Mouse (Mus musculus) limb, embryonic 13.5 days (tissue): ENCODE measurements at regions not wholly inside any gene's neighbourhood (a gene's known extent, or its start where the extent isn't known, plus 50 kb on each side); places are given as distances from the start of the nearest gene placed in this dataset.

Source experiments
- ATAC-seq: fragments of 200-750 bp; cut with Nextera tagmentation; 2 replicates; pipeline ENCODE4 v1.8.0; 2017; ENCODE audit warnings: low read depth, moderate number of reproducible peaks, moderate TSS enrichment; ENCODE audit not compliant: low FRiP score
- H3K27ac ChIP-seq: fragments of 300-500 bp; sonication (generic); 2 replicates; pipeline ENCODE4 v1.5.1; 2015; ENCODE audit warnings: inconsistent platforms, mild to moderate bottlenecking, moderate library complexity
- H3K27me3 ChIP-seq: fragments of 300-500 bp; sonication (generic); 2 replicates; pipeline ENCODE4 v1.6.1; 2015; ENCODE audit warnings: mild to moderate bottlenecking, inconsistent platforms
- H3K36me3 ChIP-seq: fragments of 300-500 bp; sonication (generic); 2 replicates; pipeline ENCODE4 v1.6.1; 2015; ENCODE audit warnings: inconsistent platforms, mild to moderate bottlenecking, moderate library complexity
- H3K4me1 ChIP-seq: fragments of 300-500 bp; sonication (generic); 2 replicates; pipeline ENCODE4 v1.6.1; 2015; ENCODE audit warnings: inconsistent platforms
- H3K4me2 ChIP-seq: fragments of 300-500 bp; sonication (generic); replicated peaks from 2 replicates; pipeline ENCODE4 v1.6.1; 2015; ENCODE audit warnings: inconsistent platforms, mild to moderate bottlenecking, moderate library complexity
- H3K4me3 ChIP-seq: fragments of 300-500 bp; sonication (generic); 2 replicates; pipeline ENCODE4 v1.5.1; 2015; ENCODE audit warnings: moderate library complexity, mild to moderate bottlenecking, inconsistent platforms
- H3K9ac ChIP-seq: fragments of 300-500 bp; sonication (generic); 2 replicates; pipeline ENCODE4 v1.6.1; 2015; ENCODE audit warnings: mild to moderate bottlenecking, inconsistent platforms
- H3K9me3 ChIP-seq: fragments of 300-500 bp; sonication (generic); 2 replicates; pipeline ENCODE4 v1.6.1; 2016; ENCODE audit warnings: inconsistent platforms
- WGBS: fragments of 180-500 bp; shearing (Covaris S2); methylation state at CpG from one replicate; pipeline ENCODE4 v1.1.7; 2015; 5-methylcytosine and 5-hydroxymethylcytosine counted together

- ATAC-seq, result no peak
- no peak overlapping the region for H3K9ac ChIP-seq
- H3K4me2 ChIP-seq, result no peak overlapping the region
- H3K4me1 ChIP-seq, result peaks cover 13% of the 10 kb centered on the region
- no peak overlapping the region for H3K27ac ChIP-seq
- 71% methylated on average over 10 of the region's 10 CpGs for WGBS
- H3K9me3 ChIP-seq, result no peaks in the 10 kb centered on the region
- H3K36me3 ChIP-seq, result no peaks in the 10 kb centered on the region
- H3K4me3 ChIP-seq, result no peak overlapping the region
- peaks cover 2% of the 10 kb centered on the region; the same call in 1 of the 2 replicates for H3K27me3 ChIP-seq
Observed at GRCm38 (mm10) chr4:153321085-153321484, 161.5 kb downstream of the Ajap1 start.

- Histone ChIP-seq H3K4me3 (no peak overlapping the region), H3K27me3 (peaks cover 2% of the 10 kb centered on the region; the same call in 1 of the 2 replicates), H3K27ac (no peak overlapping the region), H3K36me3 (no peaks in the 10 kb centered on the region), H3K4me1 (peaks cover 8% of the 10 kb centered on the region), H3K9me3 (peaks cover 2% of the 10 kb centered on the region; the same call in 1 of the 2 replicates), H3K9ac (no peak overlapping the region), H3K4me2 (no peak overlapping the region)
- ATAC-seq, result no peak
- 65% methylated on average over 9 of the region's 9 CpGs for WGBS
Observed at GRCm38 (mm10) chr4:153320602-153321001, 162.0 kb downstream of the Ajap1 start.

- Histone ChIP-seq H3K36me3 (no peaks in the 10 kb centered on the region), H3K27me3 (peaks cover 2% of the 10 kb centered on the region; the same call in 1 of the 2 replicates), H3K27ac (no peak overlapping the region), H3K4me1 (no peaks in the 10 kb centered on the region), H3K9me3 (peaks cover 3% of the 10 kb centered on the region; the same call in 1 of the 2 replicates), H3K9ac (no peak overlapping the region), H3K4me2 (no peak overlapping the region), H3K4me3 (no peak overlapping the region)
- WGBS, result 85% methylated on average over 16 of the region's 16 CpGs
- peak; percentile 36; the same call in 1 of the 2 replicates for ATAC-seq
Observed at GRCm38 (mm10) chr4:153316964-153317724, 165.5 kb downstream of the Ajap1 start.

- Histone ChIP-seq H3K4me2 (no peak overlapping the region), H3K4me1 (no peaks in the 10 kb centered on the region), H3K27me3 (peaks cover 2% of the 10 kb centered on the region; the same call in 1 of the 2 replicates), H3K27ac (no peak overlapping the region), H3K9me3 (peaks cover 3% of the 10 kb centered on the region; the same call in 1 of the 2 replicates), H3K9ac (no peak overlapping the region), H3K36me3 (no peaks in the 10 kb centered on the region), H3K4me3 (no peak overlapping the region)
- ATAC-seq, result no peak
- WGBS, result 90% methylated on average over 4 of the region's 4 CpGs
Observed at GRCm38 (mm10) chr4:153316519-153316918, 166.1 kb downstream of the Ajap1 start.

GRCm38 (mm10) chr4:153313961-153314360 is 168.7 kb downstream of the Ajap1 start:
- no peak overlapping the region for H3K9ac ChIP-seq
- peaks cover 8% of the 10 kb centered on the region for H3K4me1 ChIP-seq
- no peaks in the 10 kb centered on the region for H3K36me3 ChIP-seq
- peaks cover 3% of the 10 kb centered on the region; the same call in 1 of the 2 replicates for H3K9me3 ChIP-seq
- no peak overlapping the region for H3K4me2 ChIP-seq
- H3K27ac ChIP-seq, result no peak overlapping the region
- no peak for ATAC-seq
- peaks cover 6% of the 10 kb centered on the region; the same call in 1 of the 2 replicates for H3K27me3 ChIP-seq
- WGBS, result 84% methylated on average over 12 of the region's 12 CpGs
- H3K4me3 ChIP-seq, result no peak overlapping the region

GRCm38 (mm10) chr4:153311574-153311973 is 171.0 kb downstream of the Ajap1 start:
- Histone ChIP-seq H3K4me2 (no peak overlapping the region), H3K9me3 (peaks cover 3% of the 10 kb centered on the region; the same call in 1 of the 2 replicates), H3K36me3 (no peaks in the 10 kb centered on the region), H3K9ac (no peak overlapping the region), H3K27ac (no peak overlapping the region), H3K27me3 (peaks cover 6% of the 10 kb centered on the region; the same call in 1 of the 2 replicates), H3K4me1 (peaks cover 8% of the 10 kb centered on the region), H3K4me3 (no peak overlapping the region)
- ATAC-seq, result no peak
- WGBS, result 45% methylated on average over 5 of the region's 5 CpGs

GRCm38 (mm10) chr4:153310641-153311040 is 172.0 kb downstream of the Ajap1 start:
- Histone ChIP-seq H3K4me3 (no peak overlapping the region), H3K36me3 (no peaks in the 10 kb centered on the region), H3K9ac (no peak overlapping the region), H3K4me2 (no peak overlapping the region), H3K4me1 (peaks cover 8% of the 10 kb centered on the region), H3K27me3 (peaks cover 6% of the 10 kb centered on the region; the same call in 1 of the 2 replicates), H3K27ac (no peak overlapping the region), H3K9me3 (peaks cover 1% of the 10 kb centered on the region; the same call in 1 of the 2 replicates)
- ATAC-seq, result no peak
- 41% methylated on average over 2 of the region's 2 CpGs for WGBS

GRCm38 (mm10) chr4:153303521-153303920 is 179.1 kb downstream of the Ajap1 start:
- WGBS, result 58% methylated on average over 5 of the region's 5 CpGs
- peaks cover 7% of the 10 kb centered on the region; the same call in 1 of the 2 replicates for H3K4me1 ChIP-seq

GRCm38 (mm10) chr4:153302855-153303254 is 179.8 kb downstream of the Ajap1 start:
- Histone ChIP-seq H3K9ac (no peak overlapping the region), H3K9me3 (no peaks in the 10 kb centered on the region; the same call in 1 of the 2 replicates), H3K27me3 (peaks cover under 1% of the 10 kb centered on the region; the same call in 1 of the 2 replicates), H3K27ac (no peak overlapping the region), H3K4me2 (no peak overlapping the region), H3K4me3 (no peak overlapping the region), H3K36me3 (no peaks in the 10 kb centered on the region), H3K4me1 (peaks cover 7% of the 10 kb centered on the region; the same call in 1 of the 2 replicates)
- 75% methylated on average over 4 of the region's 4 CpGs for WGBS
- ATAC-seq, result no peak

More at GRCm38 (mm10) chr4:153303521-153303920, 179.1 kb downstream of the Ajap1 start:
- Histone ChIP-seq H3K4me2 (no peak overlapping the region), H3K27me3 (peaks cover 3% of the 10 kb centered on the region; the same call in 1 of the 2 replicates), H3K9ac (no peak overlapping the region), H3K4me3 (no peak overlapping the region), H3K27ac (no peak overlapping the region), H3K36me3 (no peaks in the 10 kb centered on the region), H3K9me3 (no peaks in the 10 kb centered on the region)
- ATAC-seq, result 0 out of 2 replicates have a peak, but pooled peaks have one; percentile 24

- Histone ChIP-seq H3K4me2 (no peak overlapping the region), H3K4me3 (no peak overlapping the region), H3K36me3 (no peaks in the 10 kb centered on the region), H3K27me3 (no peaks in the 10 kb centered on the region), H3K9ac (no peak overlapping the region), H3K4me1 (peaks cover 7% of the 10 kb centered on the region; the same call in 1 of the 2 replicates), H3K9me3 (no peaks in the 10 kb centered on the region; the same call in 1 of the 2 replicates), H3K27ac (no peak overlapping the region)
- 41% methylated on average over 5 of the region's 5 CpGs for WGBS
- ATAC-seq, result no peak
Observed at GRCm38 (mm10) chr4:153298277-153298676, 184.3 kb downstream of the Ajap1 start.

GRCm38 (mm10) chr4:153294828-153295227 is 187.8 kb downstream of the Ajap1 start:
- no peak overlapping the region for H3K27ac ChIP-seq
- no peak for ATAC-seq
- no peak overlapping the region for H3K4me3 ChIP-seq
- H3K9me3 ChIP-seq, result no peaks in the 10 kb centered on the region; the same call in 1 of the 2 replicates
- no peaks in the 10 kb centered on the region for H3K27me3 ChIP-seq
- no peaks in the 10 kb centered on the region for H3K36me3 ChIP-seq
- H3K4me1 ChIP-seq, result peaks cover 6% of the 10 kb centered on the region; the same call in 1 of the 2 replicates
- WGBS, result 53% methylated on average over 6 of the region's 6 CpGs
- no peak overlapping the region for H3K4me2 ChIP-seq
- H3K9ac ChIP-seq, result no peak overlapping the region

- Histone ChIP-seq H3K4me1 (0 out of 2 replicates have a peak, but pooled peaks cover 11% of the 10 kb centered on the region), H3K4me2 (no peak overlapping the region), H3K36me3 (no peaks in the 10 kb centered on the region), H3K4me3 (no peak overlapping the region), H3K27me3 (no peaks in the 10 kb centered on the region), H3K9me3 (no peaks in the 10 kb centered on the region; the same call in 1 of the 2 replicates), H3K9ac (no peak overlapping the region), H3K27ac (no peak overlapping the region)
- WGBS, result 62% methylated on average over 3 of the region's 3 CpGs
- ATAC-seq, result no peak
Observed at GRCm38 (mm10) chr4:153293137-153293536, 189.5 kb downstream of the Ajap1 start.
